Mouse (Mus musculus): ENCODE data around the gene Atg9b. TPM values are rescaled to one million over a fixed set of nuclear protein-coding genes. Genes with fewer than 3 reads are reported as not detected.

Gene Atg9b
- 1 to 10 TPM; 2.1 to 3.4 TPM for total RNA-seq (2021)
- long read RNA-seq, experiment 1, partial matches to known transcripts = 1 of 2 reads
- long read RNA-seq, experiment 1, other reads (novel, unspliced or antisense) = 1 of 2 reads
- long read RNA-seq, experiment 2, partial matches to known transcripts = 2 of 3 reads
- long read RNA-seq, experiment 2, other reads (novel, unspliced or antisense) = 1 of 3 reads

GRCm38 (mm10) chr5:24391864-24392263, at the start of gene Atg9b:
Gene Atg9b (minus strand): TSS chr5:24392143.
- DNase-seq (ENCODE audit: low spot score in 2 of 2) = no peak
- intact Hi-C loops (cut with DNase I) = no loop called here

- no peak for DNase-seq (ENCODE audit: low spot score in 2 of 2)
- intact Hi-C loops (cut with DNase I) = no loop called here
These were observed 49.2 kb upstream of the Atg9b start for GRCm38 (mm10) chr5:24441187-24441586.

- intact Hi-C loops (cut with DNase I) = no loop called here
- no peak for DNase-seq (ENCODE audit: low spot score in 2 of 2)
These were observed 42.0 kb upstream of the Atg9b start for GRCm38 (mm10) chr5:24433993-24434392.

GRCm38 (mm10) chr5:24428596-24428995, 36.7 kb upstream of the Atg9b start:
- intact Hi-C loops (cut with DNase I) = no loop called here

GRCm38 (mm10) chr5:24427981-24428402, 36.0 kb upstream of the Atg9b start:
- intact Hi-C loops (cut with DNase I) = no loop called here
- no peak for DNase-seq (ENCODE audit: low spot score in 2 of 2)

More at GRCm38 (mm10) chr5:24428596-24428995, 36.7 kb upstream of the Atg9b start:
- DNase-seq (ENCODE audit: low spot score in 2 of 2) = no peak

DNA sequence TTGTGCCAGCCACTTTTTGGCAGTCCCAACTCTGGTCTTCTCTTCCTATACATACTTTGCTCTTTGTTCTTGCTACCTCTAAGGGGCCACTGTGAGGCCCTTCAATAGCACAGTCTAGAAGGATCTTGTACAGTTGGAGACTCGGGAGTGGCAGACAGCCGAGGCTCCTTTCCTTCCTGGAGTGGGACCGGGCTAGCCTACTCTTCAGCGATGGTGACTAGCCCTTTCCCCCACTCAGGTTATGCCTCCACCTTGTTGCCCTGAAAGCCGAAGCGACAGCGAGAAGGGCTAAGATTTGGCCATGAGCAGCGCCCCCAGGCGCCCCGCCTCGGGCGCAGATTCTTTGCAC, 35.3 kb upstream of the Atg9b start:
- no peak for DNase-seq (ENCODE audit: low spot score in 2 of 2)
- intact Hi-C loops (cut with DNase I) = no loop called here

DNA sequence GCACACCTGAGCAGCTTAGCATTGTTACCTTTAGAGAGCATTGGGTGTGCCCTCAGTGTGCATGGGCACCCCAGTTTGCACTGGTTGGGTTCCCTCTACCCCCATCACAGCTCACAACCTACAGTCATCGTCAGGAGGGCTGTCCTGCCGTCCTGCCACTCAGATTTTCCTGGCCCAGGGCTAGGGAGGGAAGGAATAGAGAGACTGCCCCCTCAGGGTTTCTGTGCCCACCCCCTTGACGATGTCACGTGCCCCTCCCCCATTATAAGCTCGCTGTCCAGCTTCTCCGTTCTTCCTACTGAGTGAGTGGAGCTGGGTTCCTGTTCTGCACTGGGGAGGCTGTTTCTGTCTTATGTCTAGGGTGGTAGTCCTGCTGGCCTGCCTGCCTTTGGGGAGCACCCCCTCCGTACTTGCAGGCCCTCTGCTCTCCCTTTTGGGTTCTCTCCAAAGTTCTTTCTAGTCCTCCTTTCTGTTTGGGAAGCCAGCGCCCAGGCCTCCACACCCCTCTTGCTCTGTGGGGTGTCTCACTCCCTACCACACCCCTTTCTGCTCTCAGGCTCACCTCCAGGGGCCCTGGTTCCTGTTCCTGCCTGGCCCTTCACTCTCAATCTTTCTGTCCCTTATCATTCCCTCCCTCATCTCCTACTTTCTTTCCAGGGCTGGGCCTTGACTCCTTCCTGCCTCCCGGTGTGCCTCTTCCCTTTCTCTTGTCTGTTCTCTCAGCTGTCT, 34.8 kb upstream of the Atg9b start:
- intact Hi-C loops (cut with DNase I) = no loop called here
- no peak for DNase-seq (ENCODE audit: low spot score in 2 of 2)

DNA sequence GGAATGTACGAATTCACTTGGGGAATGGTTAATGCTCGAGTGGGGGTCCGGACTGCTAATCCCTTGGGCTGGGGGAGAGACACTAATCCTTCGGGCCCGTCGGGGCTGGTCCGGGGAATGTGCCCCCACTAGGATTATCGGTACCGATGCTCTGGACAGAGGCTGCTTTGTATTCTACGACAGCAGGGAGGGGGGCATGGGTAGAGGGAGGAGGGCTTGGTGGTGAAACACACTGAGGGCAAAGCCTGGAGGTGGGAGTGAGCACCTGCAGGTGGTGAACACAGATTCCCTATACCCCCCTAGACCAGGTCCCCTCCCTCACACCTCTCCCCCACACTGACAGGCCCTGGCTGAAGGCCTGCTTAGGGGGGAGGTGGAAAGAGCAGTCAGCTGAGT, 34.1 kb upstream of the Atg9b start:
- intact Hi-C loops (cut with DNase I) = no loop called here

GRCm38 (mm10) chr5:24425421-24426036, 33.6 kb upstream of the Atg9b start:
- intact Hi-C loops (cut with DNase I) = no loop called here
- no peak for DNase-seq (ENCODE audit: low spot score in 2 of 2)

More for the DNA sequence above, 34.1 kb upstream of the Atg9b start:
- DNase-seq (ENCODE audit: low spot score in 2 of 2) = no peak

DNA sequence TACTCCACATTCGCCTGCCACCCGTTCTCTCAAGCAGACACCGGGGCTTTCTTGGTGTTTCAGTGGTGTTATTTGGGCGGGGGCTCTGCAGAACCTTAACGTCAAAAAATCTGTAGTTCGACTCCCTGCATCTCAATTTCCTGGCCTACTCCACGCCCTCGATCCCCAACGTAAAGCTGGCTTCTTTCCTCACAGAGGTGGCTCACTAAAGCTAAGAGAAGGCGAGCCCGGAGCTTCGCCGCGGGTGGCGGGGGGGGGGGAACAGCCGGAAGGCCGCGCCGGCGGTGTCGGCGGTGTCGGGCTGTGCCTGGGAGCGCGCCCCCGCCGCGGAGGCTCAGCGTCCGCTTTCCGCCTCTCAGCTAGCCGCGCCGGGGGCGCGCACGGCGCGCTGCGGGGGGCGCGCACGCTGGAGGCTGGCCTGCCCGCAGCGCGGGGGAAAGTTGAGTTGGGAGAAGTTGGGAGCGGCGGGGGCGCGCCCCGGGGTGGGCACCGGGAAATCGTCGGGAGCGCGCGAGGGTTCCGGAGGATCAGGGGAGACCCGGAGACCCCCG, 33.0 kb upstream of the Atg9b start:
- peak; percentile 67 to 73 for DNase-seq (ENCODE audit: low spot score in 2 of 2)
- intact Hi-C loops (cut with DNase I) = no loop called here

GRCm38 (mm10) chr5:24424004-24424781, 32.2 kb upstream of the Atg9b start:
- intact Hi-C loops (cut with DNase I) = no loop called here
- DNase-seq (ENCODE audit: low spot score in 2 of 2) = peak in 1 of 2 experiments; percentile 30

DNA sequence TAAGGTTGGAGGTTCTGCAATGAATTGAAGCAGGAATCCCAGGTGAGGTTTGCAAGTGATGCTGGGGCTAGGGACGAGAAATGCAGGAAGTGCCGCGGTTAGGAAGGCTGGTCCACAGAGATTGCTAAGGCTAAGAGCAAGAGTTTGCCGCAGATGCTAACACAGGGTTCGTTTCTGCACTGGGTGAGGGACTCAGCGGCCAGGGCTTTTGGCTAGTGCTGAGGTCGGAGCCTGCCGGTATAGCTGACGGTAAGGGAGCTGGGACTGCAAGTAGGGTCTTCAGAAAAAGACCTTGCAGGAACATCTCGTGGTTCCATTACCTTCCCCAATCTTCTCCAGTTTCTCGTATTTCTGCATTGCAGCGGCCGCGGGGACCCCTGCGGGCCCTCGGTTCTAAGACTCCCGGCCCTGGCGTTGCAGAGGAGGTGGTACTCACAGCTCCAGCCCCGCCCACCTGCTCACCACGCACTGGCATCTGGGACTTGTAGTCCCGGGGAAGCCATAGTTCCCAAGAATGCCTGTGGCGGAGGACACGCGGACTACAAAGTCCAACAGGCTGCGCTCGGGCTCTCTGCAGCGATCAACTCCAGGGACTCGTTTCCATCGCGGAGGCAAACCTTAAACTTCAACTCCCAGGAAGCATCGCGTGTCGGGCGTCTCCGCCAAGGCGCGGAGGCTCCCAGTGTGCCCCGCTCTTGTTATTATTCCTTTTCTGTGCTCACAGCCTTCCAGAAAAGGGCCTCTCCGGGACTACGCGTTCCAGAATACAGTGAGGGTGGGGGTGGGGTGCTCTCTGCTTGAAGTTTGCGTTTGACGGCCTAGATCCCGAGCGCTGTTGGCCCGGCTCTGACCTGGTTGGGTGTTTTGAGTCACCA, 31.4 kb upstream of the Atg9b start, which contains the start of the genes Cdk5 and Slc4a2:
TSS of gene Cdk5 (minus strand) at position 402 of the 875 bp plus-strand sequence.
TSS of gene Slc4a2 (plus strand) at position 709 of the 875 bp plus-strand sequence.
- intact Hi-C loops (cut with DNase I) = no loop called here
- DNase-seq (ENCODE audit: low spot score in 2 of 2) = peak; percentile 99 to 100

- DNase-seq (ENCODE audit: low spot score in 2 of 2) = no peak
- intact Hi-C loops (cut with DNase I) = no loop called here
These were observed 28.4 kb upstream of the Atg9b start for GRCm38 (mm10) chr5:24420381-24420780.

- intact Hi-C loops (cut with DNase I) = no loop called here
- DNase-seq (ENCODE audit: low spot score in 2 of 2) = no peak
These were observed 25.6 kb upstream of the Atg9b start for GRCm38 (mm10) chr5:24417587-24417986.

- intact Hi-C loops (cut with DNase I) = loop anchor here (1.0 kb wide), 1 partner anchor 54 kb away; no protein-coding TSS in a partner anchor
- DNase-seq (ENCODE audit: low spot score in 2 of 2) = peak; percentile 78 to 87
These were observed 24.3 kb upstream of the Atg9b start for GRCm38 (mm10) chr5:24416222-24416736.

- intact Hi-C loops (cut with DNase I) = no loop called here
- DNase-seq (ENCODE audit: low spot score in 2 of 2) = no peak
These were observed 22.0 kb upstream of the Atg9b start for GRCm38 (mm10) chr5:24413938-24414337.

GRCm38 (mm10) chr5:24413042-24413693, 21.2 kb upstream of the Atg9b start, which contains the start of gene Asic3:
Gene Asic3 (plus strand): TSS chr5:24413392.
- intact Hi-C loops (cut with DNase I) = no loop called here
- no peak for DNase-seq (ENCODE audit: low spot score in 2 of 2)

- no peak for DNase-seq (ENCODE audit: low spot score in 2 of 2)
- intact Hi-C loops (cut with DNase I) = no loop called here
These were observed 20.1 kb upstream of the Atg9b start for GRCm38 (mm10) chr5:24412063-24412462.

Measured in left cerebral cortex, postnatal 14 days (tissue).